Mouse (Mus musculus): Measurements from ENCODE around the gene Ltb. TPM values are rescaled to one million over a fixed set of nuclear protein-coding genes. Genes with fewer than 3 reads are reported as not detected.

Gene Ltb
- total RNA-seq (2023): 100 to 1,000 TPM; 598 to 633 TPM

DNA sequence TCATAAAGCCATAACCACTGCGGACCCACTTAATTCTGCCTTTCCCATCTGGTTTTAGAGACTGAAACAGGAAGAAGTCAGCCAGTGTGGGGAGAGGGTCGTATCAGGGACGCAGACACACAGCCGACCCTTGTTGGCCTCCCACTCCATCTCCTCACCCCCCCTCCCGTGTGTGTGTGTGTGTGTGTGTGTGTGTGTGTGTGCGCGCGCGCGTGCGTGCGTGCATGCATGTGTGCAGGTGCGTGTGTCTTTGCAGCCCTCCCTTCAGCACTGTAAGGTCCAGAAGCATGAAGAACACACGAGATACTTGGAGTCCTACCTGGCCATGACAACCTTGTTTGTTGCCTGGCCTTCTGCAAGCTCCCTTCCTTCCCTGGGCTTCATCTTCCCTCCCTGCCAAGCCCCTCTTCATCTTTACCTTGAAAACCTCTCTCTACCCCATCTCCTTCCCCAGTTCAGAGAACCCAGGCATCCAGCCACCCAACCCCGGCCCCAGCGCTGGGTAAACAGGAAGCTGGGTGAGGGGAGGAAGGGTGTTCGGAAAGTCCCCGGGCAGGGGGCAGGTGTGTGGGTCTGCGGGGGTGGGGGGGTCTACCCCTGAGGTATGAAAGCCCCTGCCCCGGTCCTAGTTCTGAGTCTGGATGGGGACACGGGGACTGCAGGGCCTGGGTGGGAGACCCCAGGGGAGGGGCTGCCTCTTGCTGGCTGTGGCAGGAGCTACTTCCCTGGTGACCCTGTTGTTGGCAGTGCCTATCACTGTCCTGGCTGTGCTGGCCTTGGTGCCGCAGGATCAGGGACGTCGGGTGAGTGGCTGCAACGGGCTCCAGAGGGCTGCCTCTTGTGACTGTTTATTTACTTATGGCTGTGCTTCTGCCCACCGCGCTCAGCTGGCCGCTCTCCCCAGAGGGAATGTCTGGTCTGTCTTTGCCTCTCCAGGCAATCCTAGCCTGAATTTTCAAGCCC is at the start of gene Ltb:
Gene Ltb (plus strand): TSS at position 559 of the 963 bp plus-strand sequence.

DNA sequence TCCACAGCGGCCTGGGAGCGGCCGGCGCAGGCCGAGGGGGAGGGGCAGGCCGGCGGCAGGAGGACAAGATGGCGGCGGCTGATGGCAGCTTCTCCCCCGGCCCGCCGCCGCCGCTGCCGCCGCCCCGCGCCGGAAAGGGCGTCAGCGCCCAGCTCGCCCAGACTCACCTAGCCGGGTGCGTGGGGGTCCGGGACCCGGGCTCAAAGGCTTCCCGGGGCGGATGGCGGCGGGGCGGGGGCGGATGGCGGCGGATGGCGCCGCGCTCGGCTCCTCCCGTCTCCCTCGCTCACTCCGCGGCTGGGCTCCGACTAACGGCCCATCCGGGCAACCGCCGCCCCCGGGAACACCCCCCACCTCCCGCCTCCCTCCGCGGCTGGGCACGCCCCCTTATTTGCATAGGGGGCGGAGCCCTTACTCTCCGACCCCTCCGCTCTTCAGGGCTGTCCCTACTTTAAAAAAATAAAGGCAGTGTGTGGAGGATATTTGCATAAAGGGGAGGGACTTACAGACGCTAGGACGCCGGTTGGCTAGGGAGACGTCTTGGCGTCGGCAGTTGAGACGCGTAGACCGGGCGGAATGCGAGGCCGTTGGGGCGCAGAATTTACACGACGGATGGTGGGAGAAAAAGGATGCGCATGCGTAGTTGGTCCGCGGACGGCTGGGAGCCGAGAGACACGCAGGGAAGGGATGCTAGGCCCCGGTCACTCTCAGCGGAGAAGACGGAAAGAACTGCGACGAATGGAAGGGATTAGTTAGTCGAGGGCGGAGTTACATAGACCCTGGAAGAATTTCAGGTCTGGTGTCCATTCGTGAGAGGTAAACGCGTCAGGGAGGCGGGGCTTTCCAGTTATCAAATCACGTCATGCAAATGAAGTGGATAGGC is 29.4 kb upstream of the Ltb start, which contains the start of gene Prrc2a:
Gene Prrc2a (minus strand): TSS at position 330 of the 883 bp plus-strand sequence.

DNA sequence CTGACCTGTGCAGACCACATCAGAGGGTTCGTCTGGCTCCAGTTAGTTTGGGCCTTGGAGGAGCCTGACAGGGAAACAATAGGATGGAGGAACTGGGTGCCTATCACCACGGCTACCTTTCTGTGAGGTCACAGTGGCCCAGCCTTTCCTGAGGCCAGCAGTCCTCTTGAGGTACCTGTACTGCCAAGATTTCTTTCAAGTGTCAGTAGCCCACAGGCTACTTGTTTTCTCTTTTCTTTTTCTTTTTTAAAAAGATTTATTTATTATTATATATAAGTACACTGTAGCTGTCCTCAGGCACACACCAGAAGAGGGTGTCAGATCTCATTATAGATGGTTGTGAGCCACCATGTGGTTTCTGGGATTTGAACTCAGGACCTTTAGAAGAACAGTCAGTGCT is 18.3 kb upstream of the Ltb start, which contains the start of gene Aif1:
Gene Aif1 (minus strand): TSS at position 101 of the 400 bp plus-strand sequence.

DNA sequence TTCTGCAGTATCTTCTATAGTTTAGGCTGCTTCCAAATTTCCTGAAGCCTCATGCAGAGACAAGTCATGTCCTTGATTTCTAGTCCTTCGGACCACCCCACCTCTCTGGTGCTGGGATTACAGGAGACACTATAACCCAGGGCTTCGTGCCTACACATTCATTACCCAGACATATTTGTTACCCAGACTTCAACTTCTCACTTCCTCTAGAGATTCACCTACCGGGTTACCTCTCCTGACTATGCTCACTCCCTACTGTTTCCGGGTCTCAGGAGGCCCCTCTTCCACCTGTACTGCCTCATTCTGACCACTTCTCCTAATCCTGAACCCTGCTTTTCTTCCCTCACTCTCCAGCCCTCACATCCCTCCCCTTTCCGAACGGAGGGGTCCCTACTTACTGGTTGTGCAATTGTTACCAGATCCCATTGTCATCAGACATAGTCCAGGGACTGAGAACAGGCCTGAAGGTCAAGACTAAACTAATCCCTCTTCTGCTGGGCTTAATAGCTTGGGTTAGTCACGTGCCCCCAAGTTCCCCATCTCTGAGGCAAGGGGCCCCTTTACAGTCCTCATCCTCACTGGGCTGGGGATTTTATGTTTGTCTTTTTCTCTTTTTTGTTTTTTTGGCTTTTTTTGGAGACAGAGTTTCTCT is 6.2 kb upstream of the Ltb start, which contains the start of gene Lst1:
Gene Lst1 (minus strand): TSS at position 481 of the 652 bp plus-strand sequence.

DNA sequence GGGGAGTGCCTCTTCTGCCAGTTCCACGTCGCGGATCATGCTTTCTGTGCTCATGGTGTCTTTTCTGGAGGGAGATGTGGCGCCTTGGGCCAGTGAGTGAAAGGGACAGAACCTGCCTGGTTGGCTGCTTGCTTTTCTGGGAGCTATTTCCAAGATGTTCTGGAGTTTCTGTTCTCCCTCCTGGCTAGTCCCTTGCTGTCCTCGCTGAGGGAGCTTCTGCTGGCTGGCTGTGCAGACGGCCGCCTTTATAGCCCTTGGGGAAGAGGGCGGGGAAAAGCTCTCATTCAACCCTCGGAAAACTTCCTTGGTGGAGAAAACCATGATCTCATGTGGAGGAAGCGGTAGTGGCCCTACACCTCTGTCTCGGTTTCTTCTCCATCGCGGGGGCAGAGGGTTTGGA is 7.5 kb downstream of the Ltb start, which contains the start of gene Tnf:
Gene Tnf (minus strand): TSS at position 221 of the 400 bp plus-strand sequence.

DNA sequence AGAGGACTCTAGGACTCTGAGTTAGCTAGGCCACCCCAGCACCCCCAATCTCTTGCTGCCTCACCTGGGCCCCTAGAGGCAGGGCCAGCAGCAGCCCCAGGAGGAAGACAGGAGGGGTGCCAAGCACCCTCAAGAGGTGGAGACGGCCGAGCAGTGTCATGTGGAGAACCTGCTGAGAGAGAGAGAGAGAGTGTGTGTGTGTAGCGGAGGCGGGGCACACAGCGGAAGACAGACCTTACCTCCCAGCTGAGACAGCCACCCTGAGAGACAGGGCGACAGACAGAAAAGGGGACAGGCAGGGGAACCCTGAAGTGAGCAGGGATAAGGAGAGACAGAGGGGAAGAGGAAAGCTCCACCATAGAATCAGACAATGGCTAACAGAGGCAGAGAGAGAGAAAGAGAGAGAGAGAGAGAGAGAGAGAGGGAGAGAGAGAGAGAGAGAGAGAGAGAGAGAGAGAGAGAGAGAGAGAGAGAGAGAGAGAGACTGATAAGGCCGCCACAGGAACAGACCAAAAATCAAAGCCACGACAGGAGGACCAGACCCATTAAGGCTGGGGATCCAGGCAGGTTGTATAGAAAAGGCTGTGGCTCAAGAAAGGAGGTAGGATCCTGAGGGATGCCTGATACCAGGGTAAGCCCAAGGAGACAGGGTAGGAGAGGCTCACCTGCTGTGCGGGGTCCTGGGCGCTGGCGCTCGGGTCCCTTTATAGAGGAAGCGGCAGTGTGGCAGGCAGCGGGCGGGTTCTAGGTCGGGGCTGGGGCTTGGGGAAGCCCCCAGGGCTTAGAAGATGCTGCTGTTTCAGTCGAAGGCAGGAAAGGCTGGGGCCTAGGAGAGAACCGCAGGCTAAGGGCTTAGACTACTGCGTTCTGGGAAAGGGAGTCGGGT is 10.5 kb downstream of the Ltb start, which contains the start of gene Lta:
Gene Lta (minus strand): TSS at position 858 of the 886 bp plus-strand sequence.

DNA sequence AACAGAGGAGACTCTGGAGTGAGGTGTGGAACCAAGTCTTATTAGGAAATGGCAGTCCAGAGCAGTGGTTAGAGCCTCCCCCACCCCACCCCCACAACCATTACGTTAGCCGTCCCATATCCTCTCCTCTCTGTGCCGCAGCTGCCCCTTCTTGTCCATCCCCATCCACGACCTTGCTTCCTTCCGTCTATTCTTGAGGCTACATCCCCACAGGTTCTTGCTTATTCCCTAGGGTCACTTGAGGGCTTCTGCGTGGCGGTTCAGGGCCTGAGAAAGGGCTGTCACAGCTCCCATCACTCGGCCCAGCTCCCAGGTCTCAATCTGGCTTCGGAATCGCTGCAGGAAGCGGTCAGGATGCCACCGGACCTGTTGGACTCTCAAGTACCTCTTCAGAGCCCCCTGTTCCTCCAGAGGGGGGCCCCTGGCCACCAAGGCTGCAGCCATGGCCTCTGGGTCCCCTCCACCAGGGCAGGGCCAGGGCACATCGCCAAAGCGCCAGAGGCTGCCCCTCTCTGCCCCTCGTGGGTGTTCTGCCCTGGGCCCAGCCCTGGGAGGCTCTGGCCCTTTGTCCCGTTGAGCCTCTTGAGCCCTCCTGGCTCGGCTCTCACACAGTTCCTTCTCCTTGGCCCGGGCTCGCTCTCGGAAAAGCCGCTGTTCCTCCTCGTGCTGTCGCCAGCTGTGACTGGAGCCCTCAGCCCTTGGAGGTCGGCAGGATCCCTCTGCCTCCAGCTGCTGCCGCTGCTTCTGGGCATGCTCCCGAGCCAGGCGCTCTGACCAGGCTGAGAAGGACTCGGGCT is 26.1 kb downstream of the Ltb start, which contains the start of gene Gm16181:
Gene Gm16181 (plus strand): TSS at position 679 of the 797 bp plus-strand sequence.

DNA sequence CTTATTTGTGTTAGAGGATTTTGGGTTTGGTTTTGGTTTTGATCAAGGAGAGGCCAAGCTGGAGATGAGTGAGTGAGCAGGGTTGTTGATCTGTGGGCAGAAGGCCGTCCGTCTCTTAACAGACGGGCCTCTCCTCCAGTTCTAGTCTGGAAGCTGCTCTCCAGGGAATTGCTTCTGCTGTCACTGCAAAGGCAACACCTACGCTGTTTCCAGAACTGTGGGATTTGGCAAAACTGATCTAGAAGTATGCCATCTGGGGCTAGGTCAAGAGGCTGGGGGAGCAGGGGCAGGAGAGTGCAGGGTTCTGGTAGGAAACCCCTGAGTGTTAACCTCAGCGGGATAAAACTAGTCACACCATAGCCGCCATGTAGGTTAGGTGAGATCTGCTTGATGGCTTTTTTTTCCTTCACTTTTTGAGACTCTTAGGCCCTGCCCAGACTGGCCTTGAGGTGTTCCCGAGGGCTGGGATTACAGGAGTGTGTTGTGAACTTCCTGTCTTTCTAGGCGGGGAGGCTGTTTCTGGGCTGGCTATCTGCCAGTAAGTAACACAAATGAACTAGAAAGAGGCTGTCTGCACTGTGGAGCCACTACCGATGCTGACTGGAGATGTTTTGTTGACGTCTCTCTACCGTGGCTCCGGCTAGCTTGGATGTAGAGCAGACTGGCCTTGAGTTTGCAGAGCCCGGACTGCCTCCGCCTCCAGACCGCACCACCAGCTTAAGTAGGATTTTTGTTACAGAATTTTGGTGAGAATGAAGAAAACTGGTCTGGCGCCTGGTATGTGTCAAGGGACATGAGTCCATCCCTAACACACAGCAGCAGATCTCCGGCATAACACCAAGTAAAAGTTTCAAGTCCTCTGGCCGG is 39.1 kb downstream of the Ltb start, which contains the start of gene Atp6v1g2:
Gene Atp6v1g2 (plus strand): TSS at position 547 of the 867 bp plus-strand sequence.

DNA sequence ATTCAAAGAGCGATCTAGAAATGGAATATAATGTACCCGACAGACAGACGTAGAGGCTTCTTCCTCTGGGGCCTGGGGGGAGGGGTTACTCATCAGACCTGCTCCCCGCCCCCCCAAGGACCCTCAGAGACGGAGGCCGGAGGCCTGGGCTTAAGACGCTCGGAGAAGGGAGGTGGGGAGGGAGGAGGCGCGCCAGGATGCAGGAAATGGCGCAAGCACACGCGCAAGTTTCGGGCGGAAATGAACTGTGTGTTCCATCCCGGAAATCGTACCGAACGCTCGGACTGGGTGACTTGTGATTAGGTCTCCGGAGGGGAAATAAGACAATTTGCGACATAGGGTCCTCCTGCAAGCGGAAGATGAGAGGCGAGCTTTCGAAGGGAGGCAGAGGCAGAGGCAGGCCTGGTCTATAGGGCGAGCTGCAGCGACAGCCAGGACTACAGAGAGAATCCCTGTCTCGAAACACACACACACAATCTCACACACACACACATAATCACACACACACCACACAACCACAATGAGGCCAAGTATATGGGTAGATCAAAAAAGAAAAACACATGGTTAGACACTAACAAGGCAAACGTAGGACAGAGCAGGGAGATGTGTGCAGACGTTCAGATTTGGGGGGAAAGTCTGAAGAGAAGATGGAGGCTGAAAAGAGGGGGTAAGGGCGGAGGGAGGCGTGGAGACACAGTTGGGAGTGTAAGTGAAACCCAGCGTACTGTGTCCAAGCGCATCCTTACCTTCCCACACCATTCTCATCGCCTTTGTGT is 41.6 kb downstream of the Ltb start, which contains the start of gene Nfkbil1:
Gene Nfkbil1 (minus strand): TSS at position 179 of the 776 bp plus-strand sequence.

DNA sequence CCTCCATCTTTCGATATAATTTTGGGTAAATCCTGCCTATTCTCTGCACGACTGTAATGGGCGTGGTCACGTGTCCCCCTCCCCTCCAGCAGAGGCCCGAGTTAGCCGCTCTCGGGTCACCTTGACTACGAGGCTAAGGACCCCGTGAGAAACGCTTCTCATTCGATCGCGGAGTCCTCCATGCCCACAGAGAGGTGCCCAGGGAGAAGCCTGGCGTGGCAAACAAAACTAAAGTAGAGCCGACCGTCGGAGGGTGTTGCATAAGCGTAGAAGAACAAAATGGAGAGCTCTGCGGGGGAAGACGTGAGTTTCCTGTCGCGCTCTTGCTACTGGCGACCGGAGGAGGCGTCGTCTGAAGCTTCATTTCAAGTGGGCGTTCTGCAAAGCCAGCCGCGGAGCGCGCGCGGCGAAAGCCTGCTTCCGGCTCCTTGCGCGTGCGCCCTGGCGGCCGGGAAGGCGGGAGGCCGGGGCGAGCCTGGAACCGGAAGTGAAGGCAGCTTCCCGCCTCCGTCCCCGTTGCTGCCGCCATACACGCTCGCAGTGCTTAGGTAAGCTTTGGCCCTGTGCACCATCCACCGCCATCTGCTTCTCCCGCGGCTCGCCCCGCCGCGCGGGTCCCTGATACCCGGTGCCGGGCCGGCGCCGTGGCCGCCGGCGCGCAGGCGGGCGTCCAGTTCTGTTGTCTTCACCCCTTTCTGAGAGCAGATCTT is 47.2 kb downstream of the Ltb start, which contains the start of gene Ddx39b:
Gene Ddx39b (plus strand): TSS at position 442 of the 710 bp plus-strand sequence.

Other genes with a start within 250 kb of the Ltb start
- gene Hspa1b, start 235.2 kb upstream of the Ltb start, total RNA-seq (2023): 10 to 100 TPM; 10.4 to 11.9 TPM
- gene Gm20481, start 224.5 kb upstream of the Ltb start, total RNA-seq (2023): not detected
- gene Hspa1a, start 222.3 kb upstream of the Ltb start, total RNA-seq (2023): 1 to 10 TPM; 3.2 to 3.6 TPM
- not detected for gene Hspa1l, start 221.7 kb upstream of the Ltb start, total RNA-seq (2023)
- gene Lsm2, start 212.6 kb upstream of the Ltb start, total RNA-seq (2023): 10 to 100 TPM; 31.7 to 37.8 TPM
- 100 to 1,000 TPM; 113 to 115 TPM for gene Vars, start 193.5 kb upstream of the Ltb start, total RNA-seq (2023)
- under 1 TPM; 0.47 to 0.52 TPM for gene Vwa7, start 177.9 kb upstream of the Ltb start, total RNA-seq (2023)
- 1 to 10 TPM in 1 of 2 experiments, not detected in 1; 2.3 TPM for gene Sapcd1, start 166.4 kb upstream of the Ltb start, total RNA-seq (2023)
- 1 to 10 TPM; 2.0 to 3.3 TPM for gene Msh5, start 147.7 kb upstream of the Ltb start, total RNA-seq (2023)
- 100 to 1,000 TPM; 161 to 180 TPM for gene Clic1, start 144.5 kb upstream of the Ltb start, total RNA-seq (2023)
- gene Ddah2, start 135.4 kb upstream of the Ltb start, total RNA-seq (2023): 1 to 10 TPM in 1 of 2 experiments, under 1 TPM in 1; 0.86 to 4.1 TPM
- gene Ly6g6c, start 129.1 kb upstream of the Ltb start, total RNA-seq (2023): not detected
- not detected for gene Mpig6b, start 128.3 kb upstream of the Ltb start, total RNA-seq (2023)
- gene Ly6g6e, start 117.5 kb upstream of the Ltb start, total RNA-seq (2023): not detected
- not detected for gene Ly6g6d, start 116.4 kb upstream of the Ltb start, total RNA-seq (2023)
- gene Ly6g6f, start 108.8 kb upstream of the Ltb start, total RNA-seq (2023): not detected
- gene Abhd16a, start 105.2 kb upstream of the Ltb start, total RNA-seq (2023): 10 to 100 TPM; 73.4 to 81.3 TPM
- gene Ly6g5c, start 86.2 kb upstream of the Ltb start, total RNA-seq (2023): not detected
- gene Ly6g5b, start 79.0 kb upstream of the Ltb start, total RNA-seq (2023): 1 to 10 TPM; 2.7 to 5.4 TPM
- 10 to 100 TPM; 33.5 to 34.9 TPM for gene Gpank1, start 73.0 kb upstream of the Ltb start, total RNA-seq (2023)
- 100 to 1,000 TPM; 152 to 162 TPM for gene Csnk2b, start 72.4 kb upstream of the Ltb start, total RNA-seq (2023)
- gene D17H6S53E, start 68.1 kb upstream of the Ltb start, total RNA-seq (2023): 10 to 100 TPM; 26.0 to 26.8 TPM
- 1 to 10 TPM in 1 of 2 experiments, under 1 TPM in 1; 0.55 to 1.7 TPM for gene Apom, start 62.4 kb upstream of the Ltb start, total RNA-seq (2023)
- gene Bag6, start 59.3 kb upstream of the Ltb start, total RNA-seq (2023): 100 to 1,000 TPM; 403 to 408 TPM
- 100 to 1,000 TPM; 299 to 313 TPM for gene Prrc2a, start 29.5 kb upstream of the Ltb start, total RNA-seq (2023)
- gene Aif1, start 18.4 kb upstream of the Ltb start, total RNA-seq (2023): 1 to 10 TPM; 1.2 to 2.0 TPM
- gene Lst1, start 6.0 kb upstream of the Ltb start, total RNA-seq (2023): 1 to 10 TPM; 4.5 to 8.7 TPM
- 10 to 100 TPM; 17.7 to 18.6 TPM for gene Tnf, start 7.6 kb downstream of the Ltb start, total RNA-seq (2023)
- gene Lta, start 10.9 kb downstream of the Ltb start, total RNA-seq (2023): 10 to 100 TPM; 14.1 to 17.3 TPM
- gene Gm16181, start 26.4 kb downstream of the Ltb start, total RNA-seq (2023): not detected
- gene Atp6v1g2, start 39.2 kb downstream of the Ltb start, total RNA-seq (2023): 1 to 10 TPM; 2.8 to 3.1 TPM
- 10 to 100 TPM; 15.8 to 16.0 TPM for gene Nfkbil1, start 41.4 kb downstream of the Ltb start, total RNA-seq (2023)
- 100 to 1,000 TPM; 432 to 439 TPM for gene Ddx39b, start 47.3 kb downstream of the Ltb start, total RNA-seq (2023)
- gene H2-D1, start 68.3 kb downstream of the Ltb start, total RNA-seq (2023): 1,000 to 10,000 TPM; 2,662 to 2,726 TPM
- 10 to 100 TPM; 17.9 to 23.8 TPM for gene H2-Q1, start 126.0 kb downstream of the Ltb start, total RNA-seq (2023)
- gene H2-Q2, start 147.8 kb downstream of the Ltb start, total RNA-seq (2023): 10 to 100 TPM; 13.7 to 17.0 TPM
- gene H2-Q4, start 185.2 kb downstream of the Ltb start, total RNA-seq (2023): 100 to 1,000 TPM; 534 to 564 TPM
- 100 to 1,000 TPM; 203 to 218 TPM for gene H2-Q6, start 230.4 kb downstream of the Ltb start, total RNA-seq (2023)
- 100 to 1,000 TPM; 546 to 576 TPM for gene H2-Q7, start 244.7 kb downstream of the Ltb start, total RNA-seq (2023)

Data from T-cell, adult 66 days (primary cell).